Comparison of ENCODE assay signal across 13 mouse cellular contexts in the genomic region with DNA sequence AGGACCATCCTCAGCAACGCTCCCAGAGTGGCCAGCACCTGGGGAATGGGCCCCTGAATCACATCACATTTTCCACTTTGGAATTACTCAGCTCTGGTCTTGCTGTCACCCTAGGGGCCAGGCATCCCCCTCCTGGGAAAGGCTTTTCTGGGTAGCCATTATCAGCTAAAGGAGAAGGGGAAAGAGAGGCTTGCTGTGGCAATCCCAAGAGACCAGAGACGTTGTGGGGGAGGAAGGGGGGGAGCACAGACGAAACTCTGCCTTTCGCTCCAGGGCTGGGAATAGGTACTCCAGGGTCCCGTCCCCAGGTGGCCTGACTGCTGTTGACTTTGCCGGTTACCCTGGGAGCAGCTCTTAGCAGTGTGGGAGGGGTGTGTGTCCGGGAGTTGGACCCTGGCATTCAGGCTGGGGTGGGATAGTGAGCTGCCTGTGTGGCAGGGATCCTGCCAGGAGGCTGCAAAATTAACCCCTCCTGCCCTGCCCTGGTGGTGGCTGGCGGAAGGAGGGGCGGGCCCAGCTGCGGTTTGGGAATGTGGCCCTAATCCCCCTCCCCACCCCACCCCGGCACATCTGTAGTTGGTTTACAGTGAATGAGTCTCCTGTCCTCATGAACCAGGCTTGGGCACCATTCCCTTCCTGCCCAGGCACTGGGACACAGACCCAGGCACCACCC. TPM values are rescaled to one million over a fixed set of nuclear protein-coding genes. Genes with fewer than 3 reads are reported as not detected.
A peak's percentile ranks its signal among the peaks of the same experiment; 100 is the strongest.
DNase-seq lines count a peak whose midpoint lies in the region; ATAC-seq lines count a peak whose summit lies in the region.
"Had no signal": no experiment of that assay in that cellular context is flagged by ENCODE, and none has a peak within 500 bp of the region (broad histone marks: within the 10 kb centered on the region; RNA-seq: fewer than 3 reads in every experiment).

No protein-coding gene starts in this region.

- no peak for DNase-seq in heart, embryonic 10.5 days (ENCODE audit: low spot score)
- DNase-seq in heart, postnatal 25 days (ENCODE audit: low spot score), result no peak
- no peak for DNase-seq in liver, embryonic 11.5 days (ENCODE audit: low spot score)
- peak; percentile 82 for DNase-seq in embryonic facial prominence, embryonic 10.5 days (ENCODE audit: low spot score)
- no peak for DNase-seq in midbrain, embryonic 14.5 days
- DNase-seq in thymus, postnatal 4 days, result no peak
- DNase-seq in retina, postnatal 1 day, result no peak
- DNase-seq: kidney, adult 11 months; right cerebral cortex, postnatal 14 days; thymus, postnatal 36 days had no signal

- intact Hi-C loops in heart, postnatal 25 days (cut with DNase I), result no loop called here

- peak overlapping the region; percentile 69 for H3K4me3 ChIP-seq in heart, embryonic 10.5 days
- no peak overlapping the region for H3K4me3 ChIP-seq in liver, embryonic 11.5 days (ENCODE audit: low read depth, low read length)
- H3K4me3 ChIP-seq in liver, embryonic 12.5 days, result no peak overlapping the region
- peak overlapping the region; percentile 81 for H3K4me3 ChIP-seq in embryonic facial prominence, embryonic 10.5 days
- H3K4me3 ChIP-seq in midbrain, embryonic 14.5 days (replicated peaks; ENCODE audit: low read depth, low read length), result no peak overlapping the region

- H3K4me2 ChIP-seq in liver, embryonic 11.5 days, result peak overlapping the region; percentile 28
- H3K4me2 ChIP-seq in liver, embryonic 12.5 days, result no peak overlapping the region
- H3K4me2 ChIP-seq in midbrain, embryonic 14.5 days (ENCODE audit: low read length), result peak overlapping the region; percentile 92; the same call in 1 of the 2 replicates

- H3K9me3 ChIP-seq in heart, embryonic 10.5 days, result no peaks in the 10 kb centered on the region
- no peaks in the 10 kb centered on the region for H3K9me3 ChIP-seq in liver, embryonic 11.5 days (ENCODE audit: control insufficient read depth, low read length)
- H3K9me3 ChIP-seq in liver, embryonic 12.5 days (replicated peaks), result no peaks in the 10 kb centered on the region
- H3K9me3 ChIP-seq in embryonic facial prominence, embryonic 10.5 days, result no peaks in the 10 kb centered on the region
- H3K9me3 ChIP-seq in midbrain, embryonic 14.5 days (ENCODE audit: control insufficient read depth, low read length), result no peaks in the 10 kb centered on the region
- H3K9me3 ChIP-seq: G1E had no signal

- H3K27me3 ChIP-seq in heart, embryonic 10.5 days (ENCODE audit: insufficient read depth, poor library complexity, severe bottlenecking), result peaks cover 89% of the 10 kb centered on the region
- peaks cover 82% of the 10 kb centered on the region for H3K27me3 ChIP-seq in liver, embryonic 11.5 days (replicated peaks; ENCODE audit: control insufficient read depth, insufficient read depth, low read length)
- H3K27me3 ChIP-seq in liver, embryonic 12.5 days (replicated peaks), result peaks cover 94% of the 10 kb centered on the region
- H3K27me3 ChIP-seq in embryonic facial prominence, embryonic 10.5 days (replicated peaks; ENCODE audit: low read depth, poor library complexity, severe bottlenecking), result peaks cover 54% of the 10 kb centered on the region
- peaks cover 28% of the 10 kb centered on the region for H3K27me3 ChIP-seq in midbrain, embryonic 14.5 days (ENCODE audit: control insufficient read depth, insufficient read depth, low read length)

- peak overlapping the region; percentile 86; the same call in 1 of the 2 replicates for H3K27ac ChIP-seq in heart, embryonic 10.5 days
- H3K27ac ChIP-seq in liver, embryonic 11.5 days (ENCODE audit: low read depth, low read length), result no peak overlapping the region
- H3K27ac ChIP-seq in liver, embryonic 12.5 days, result no peak overlapping the region
- peak overlapping the region; percentile 96 for H3K27ac ChIP-seq in embryonic facial prominence, embryonic 10.5 days (replicated peaks)
- H3K27ac ChIP-seq in midbrain, embryonic 14.5 days (replicated peaks; ENCODE audit: low read depth, low read length), result no peak overlapping the region

- no peak overlapping the region for H3K9ac ChIP-seq in liver, embryonic 11.5 days (ENCODE audit: low read depth, low read length)
- no peak overlapping the region for H3K9ac ChIP-seq in liver, embryonic 12.5 days
- no peak overlapping the region for H3K9ac ChIP-seq in midbrain, embryonic 14.5 days (replicated peaks; ENCODE audit: low read length)

- peaks cover 40% of the 10 kb centered on the region for H3K4me1 ChIP-seq in heart, embryonic 10.5 days
- peaks cover 19% of the 10 kb centered on the region for H3K4me1 ChIP-seq in liver, embryonic 11.5 days (replicated peaks; ENCODE audit: control insufficient read depth, insufficient read depth, low read length)
- peaks cover 25% of the 10 kb centered on the region for H3K4me1 ChIP-seq in liver, embryonic 12.5 days
- peaks cover 81% of the 10 kb centered on the region for H3K4me1 ChIP-seq in embryonic facial prominence, embryonic 10.5 days
- H3K4me1 ChIP-seq in midbrain, embryonic 14.5 days (ENCODE audit: control insufficient read depth, insufficient read depth, low read length), result 0 out of 2 replicates have a peak, but pooled peaks cover 7% of the 10 kb centered on the region

- H3K36me3 ChIP-seq in heart, embryonic 10.5 days, result no peaks in the 10 kb centered on the region
- no peaks in the 10 kb centered on the region for H3K36me3 ChIP-seq in liver, embryonic 11.5 days (ENCODE audit: control insufficient read depth, insufficient read depth, low read length)
- H3K36me3 ChIP-seq in liver, embryonic 12.5 days, result no peaks in the 10 kb centered on the region
- no peaks in the 10 kb centered on the region; the same call in 1 of the 2 replicates for H3K36me3 ChIP-seq in embryonic facial prominence, embryonic 10.5 days (replicated peaks)
- H3K36me3 ChIP-seq in midbrain, embryonic 14.5 days (ENCODE audit: control insufficient read depth, insufficient read depth, low read length), result no peaks in the 10 kb centered on the region
- H3K36me3 ChIP-seq: G1E had no signal

- 13% methylated on average over 11 of the region's 11 CpGs for WGBS in heart, embryonic 10.5 days
- 29% methylated on average over 11 of the region's 11 CpGs for WGBS in liver, embryonic 11.5 days
- 24% methylated on average over 11 of the region's 11 CpGs for WGBS in liver, embryonic 12.5 days (ENCODE audit: insufficient replicate concordance)
- WGBS in embryonic facial prominence, embryonic 10.5 days, result 5% methylated on average over 11 of the region's 11 CpGs
- WGBS in midbrain, embryonic 14.5 days, result 12% methylated on average over 11 of the region's 11 CpGs

- no peak for ATAC-seq in liver, embryonic 11.5 days (replicated peaks; ENCODE audit: low FRiP score)
- no peak for ATAC-seq in liver, embryonic 12.5 days
- ATAC-seq in midbrain, embryonic 14.5 days (ENCODE audit: low FRiP score, low TSS enrichment), result no peak

RNA-seq across cellular contexts. Expression of gene Rarg, which starts 1.4 kb away (rescaled TPM):
- polyA plus RNA-seq in heart, embryonic 10.5 days (2016; fragmentation: Nextera tagmentation; extraction: Ambion mirVana), result 11.3 and 17.3 TPM in 2 replicates
- total RNA-seq in heart, postnatal 25 days (2021), result 10 to 100 TPM; 17.0 to 20.8 TPM
- polyA plus RNA-seq in liver, embryonic 11.5 days (2014; fragmentation: Nextera tagmentation; extraction: Ambion mirVana), result 11.1 and 11.5 TPM in 2 replicates
- polyA plus RNA-seq in liver, embryonic 12.5 days (2016; fragmentation: Nextera tagmentation; extraction: Ambion mirVana), result 4.4 and 4.9 TPM in 2 replicates
- 77.8 and 90.2 TPM in 2 replicates for polyA plus RNA-seq in embryonic facial prominence, embryonic 10.5 days (2016; fragmentation: Nextera tagmentation; extraction: Ambion mirVana)
- 2.3 and 3.6 TPM in 2 replicates for polyA plus RNA-seq in midbrain, embryonic 14.5 days (2014; fragmentation: Nextera tagmentation; extraction: Ambion mirVana)

RNA-seq across cellular contexts. Expression of gene Gm9918, which starts 11.6 kb away (rescaled TPM):
- 0.23 TPM in 1 of 2 replicates, not detected in the other for polyA plus RNA-seq in heart, embryonic 10.5 days (2016; fragmentation: Nextera tagmentation; extraction: Ambion mirVana)
- total RNA-seq in heart, postnatal 25 days (2021), result not detected
- polyA plus RNA-seq in liver, embryonic 11.5 days (2014; fragmentation: Nextera tagmentation; extraction: Ambion mirVana), result 0.13 TPM in 1 of 2 replicates, not detected in the other
- polyA plus RNA-seq in liver, embryonic 12.5 days (2016; fragmentation: Nextera tagmentation; extraction: Ambion mirVana), result not detected in 2 replicates
- polyA plus RNA-seq in embryonic facial prominence, embryonic 10.5 days (2016; fragmentation: Nextera tagmentation; extraction: Ambion mirVana), result 0.75 and 1.3 TPM in 2 replicates
- 0.09 TPM in 1 of 2 replicates, not detected in the other for polyA plus RNA-seq in midbrain, embryonic 14.5 days (2014; fragmentation: Nextera tagmentation; extraction: Ambion mirVana)
- total RNA-seq: left cerebral cortex, postnatal 14 days had no signal
- polyA plus RNA-seq: G1E had no signal

RNA-seq across cellular contexts. Expression of gene Mfsd5, which starts 20.5 kb away (rescaled TPM):
- polyA plus RNA-seq in heart, embryonic 10.5 days (2016; fragmentation: Nextera tagmentation; extraction: Ambion mirVana), result 55.7 and 63.4 TPM in 2 replicates
- total RNA-seq in heart, postnatal 25 days (2021), result 10 to 100 TPM; 15.5 to 18.5 TPM
- 58.8 and 60.7 TPM in 2 replicates for polyA plus RNA-seq in liver, embryonic 11.5 days (2014; fragmentation: Nextera tagmentation; extraction: Ambion mirVana)
- 40.8 and 41.6 TPM in 2 replicates for polyA plus RNA-seq in liver, embryonic 12.5 days (2016; fragmentation: Nextera tagmentation; extraction: Ambion mirVana)
- 63.2 and 66.4 TPM in 2 replicates for polyA plus RNA-seq in embryonic facial prominence, embryonic 10.5 days (2016; fragmentation: Nextera tagmentation; extraction: Ambion mirVana)
- 51.9 and 53.3 TPM in 2 replicates for polyA plus RNA-seq in midbrain, embryonic 14.5 days (2014; fragmentation: Nextera tagmentation; extraction: Ambion mirVana)

RNA-seq across cellular contexts. Expression of gene Itgb7, which starts 27.0 kb away (rescaled TPM):
- 0.22 and 1.5 TPM in 2 replicates for polyA plus RNA-seq in heart, embryonic 10.5 days (2016; fragmentation: Nextera tagmentation; extraction: Ambion mirVana)
- total RNA-seq in heart, postnatal 25 days (2021), result 1 to 10 TPM; 1.3 TPM
- polyA plus RNA-seq in liver, embryonic 11.5 days (2014; fragmentation: Nextera tagmentation; extraction: Ambion mirVana), result 3.9 and 4.1 TPM in 2 replicates
- 6.4 and 8.9 TPM in 2 replicates for polyA plus RNA-seq in liver, embryonic 12.5 days (2016; fragmentation: Nextera tagmentation; extraction: Ambion mirVana)
- 1.1 and 1.6 TPM in 2 replicates for polyA plus RNA-seq in embryonic facial prominence, embryonic 10.5 days (2016; fragmentation: Nextera tagmentation; extraction: Ambion mirVana)
- polyA plus RNA-seq in midbrain, embryonic 14.5 days (2014; fragmentation: Nextera tagmentation; extraction: Ambion mirVana), result 0.57 and 0.78 TPM in 2 replicates

RNA-seq across cellular contexts. Expression of gene Espl1, which starts 37.3 kb away (rescaled TPM):
- 35.8 and 40.9 TPM in 2 replicates for polyA plus RNA-seq in heart, embryonic 10.5 days (2016; fragmentation: Nextera tagmentation; extraction: Ambion mirVana)
- 1 to 10 TPM in 1 of 2 experiments, under 1 TPM in 1; 0.65 to 1.9 TPM for total RNA-seq in heart, postnatal 25 days (2021)
- polyA plus RNA-seq in liver, embryonic 11.5 days (2014; fragmentation: Nextera tagmentation; extraction: Ambion mirVana), result 50.6 and 54.2 TPM in 2 replicates
- polyA plus RNA-seq in liver, embryonic 12.5 days (2016; fragmentation: Nextera tagmentation; extraction: Ambion mirVana), result 38.6 and 39.4 TPM in 2 replicates
- polyA plus RNA-seq in embryonic facial prominence, embryonic 10.5 days (2016; fragmentation: Nextera tagmentation; extraction: Ambion mirVana), result 55.4 and 57.6 TPM in 2 replicates
- polyA plus RNA-seq in midbrain, embryonic 14.5 days (2014; fragmentation: Nextera tagmentation; extraction: Ambion mirVana), result 4.9 and 9.1 TPM in 2 replicates

Comparison
In these comparisons a context has a peak if more than half of its experiments do, and no peak if none do; other contexts are left out.
1. H3K27ac ChIP-seq: peak in heart, embryonic 10.5 days (single experiment) and embryonic facial prominence, embryonic 10.5 days (single experiment); none in liver, embryonic 11.5 days (single experiment), liver, embryonic 12.5 days (single experiment) and midbrain, embryonic 14.5 days (single experiment).
2. H3K4me3 ChIP-seq: peak in heart, embryonic 10.5 days (single experiment) and embryonic facial prominence, embryonic 10.5 days (single experiment); none in liver, embryonic 11.5 days (single experiment), liver, embryonic 12.5 days (single experiment) and midbrain, embryonic 14.5 days (single experiment).